Mouse (Mus musculus): Measurements from ENCODE around the gene Atp6v0e2.

Atp6v0e2 gene

GRCm38 (mm10) chr6:48540721-48541120, 3.3 kb downstream of the Atp6v0e2 start:
- no peak for DNase-seq (ENCODE audit: low spot score)

GRCm38 (mm10) chr6:48541560-48542450, 4.4 kb downstream of the Atp6v0e2 start:
- DNase-seq (ENCODE audit: low spot score), result no peak

DNA sequence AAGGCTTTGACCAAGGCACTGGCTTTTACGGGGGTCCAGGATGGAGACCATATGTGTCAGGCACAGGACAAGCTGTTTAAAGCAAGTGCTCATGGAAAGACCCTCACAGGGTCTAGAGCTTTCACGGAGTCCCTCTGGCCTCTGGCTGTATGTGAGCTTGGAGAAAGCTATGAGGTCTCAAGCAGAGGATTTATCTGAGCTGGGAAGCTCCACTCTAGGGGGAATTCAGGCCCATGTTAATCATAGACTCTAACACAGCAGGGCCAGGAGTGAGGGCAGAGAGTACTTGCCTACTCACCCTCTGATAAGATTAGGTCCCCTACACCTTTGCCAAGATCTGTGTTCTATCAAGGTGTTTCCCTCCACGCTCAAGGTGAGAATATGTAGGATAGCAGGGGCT, 5.2 kb downstream of the Atp6v0e2 start:
- no peak for DNase-seq (ENCODE audit: low spot score)

- DNase-seq (ENCODE audit: low spot score), result no peak
Observed at GRCm38 (mm10) chr6:48545251-48545650, 7.8 kb downstream of the Atp6v0e2 start.

DNA sequence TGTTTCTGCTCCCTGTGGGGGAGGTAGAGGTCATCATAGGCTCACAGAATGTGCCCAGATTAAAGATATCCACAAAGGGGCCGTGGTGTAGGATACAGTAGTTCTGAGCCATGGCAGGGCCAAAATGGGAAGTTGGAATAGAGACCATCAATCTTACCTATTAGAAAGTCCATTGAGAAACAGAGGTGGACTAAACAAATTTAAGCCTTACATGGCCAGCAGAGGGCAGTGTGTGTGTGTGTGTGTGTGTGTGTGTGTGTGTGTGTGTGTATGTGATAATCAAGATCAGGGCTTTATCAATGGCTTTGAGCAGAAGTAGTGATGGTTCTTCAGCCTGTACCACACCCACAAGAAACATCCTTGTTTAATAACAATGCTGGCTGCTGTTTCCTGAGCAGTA, 8.9 kb downstream of the Atp6v0e2 start:
- no peak for DNase-seq (ENCODE audit: low spot score)

- no peak for DNase-seq (ENCODE audit: low spot score)
Observed at GRCm38 (mm10) chr6:48546858-48547257, 9.4 kb downstream of the Atp6v0e2 start.

GRCm38 (mm10) chr6:48548314-48548713, 10.9 kb downstream of the Atp6v0e2 start:
- no peak for DNase-seq (ENCODE audit: low spot score)

DNA sequence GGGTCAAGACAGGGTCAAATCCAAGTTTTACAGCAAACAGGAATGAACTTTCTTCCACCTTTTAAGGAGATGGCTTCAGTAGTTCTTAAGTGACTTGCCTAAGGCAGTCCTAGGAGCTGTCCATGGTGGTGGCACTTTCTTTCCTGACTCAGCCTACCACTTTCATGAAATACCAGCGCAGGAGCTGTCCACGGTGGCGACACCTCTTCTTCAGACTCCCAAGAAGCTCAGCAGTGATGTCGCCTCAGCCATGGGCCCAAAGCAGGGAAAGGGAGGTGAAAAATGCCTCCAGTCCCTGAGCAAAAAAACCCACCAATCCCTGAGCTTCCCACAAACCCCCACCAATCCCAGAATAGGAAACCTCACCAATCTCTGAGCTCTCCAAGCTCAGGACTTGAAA, 15.5 kb downstream of the Atp6v0e2 start:
- no peak for DNase-seq (ENCODE audit: low spot score)

- DNase-seq (ENCODE audit: low spot score), result no peak
Observed at GRCm38 (mm10) chr6:48553819-48554218, 16.4 kb downstream of the Atp6v0e2 start.

DNA sequence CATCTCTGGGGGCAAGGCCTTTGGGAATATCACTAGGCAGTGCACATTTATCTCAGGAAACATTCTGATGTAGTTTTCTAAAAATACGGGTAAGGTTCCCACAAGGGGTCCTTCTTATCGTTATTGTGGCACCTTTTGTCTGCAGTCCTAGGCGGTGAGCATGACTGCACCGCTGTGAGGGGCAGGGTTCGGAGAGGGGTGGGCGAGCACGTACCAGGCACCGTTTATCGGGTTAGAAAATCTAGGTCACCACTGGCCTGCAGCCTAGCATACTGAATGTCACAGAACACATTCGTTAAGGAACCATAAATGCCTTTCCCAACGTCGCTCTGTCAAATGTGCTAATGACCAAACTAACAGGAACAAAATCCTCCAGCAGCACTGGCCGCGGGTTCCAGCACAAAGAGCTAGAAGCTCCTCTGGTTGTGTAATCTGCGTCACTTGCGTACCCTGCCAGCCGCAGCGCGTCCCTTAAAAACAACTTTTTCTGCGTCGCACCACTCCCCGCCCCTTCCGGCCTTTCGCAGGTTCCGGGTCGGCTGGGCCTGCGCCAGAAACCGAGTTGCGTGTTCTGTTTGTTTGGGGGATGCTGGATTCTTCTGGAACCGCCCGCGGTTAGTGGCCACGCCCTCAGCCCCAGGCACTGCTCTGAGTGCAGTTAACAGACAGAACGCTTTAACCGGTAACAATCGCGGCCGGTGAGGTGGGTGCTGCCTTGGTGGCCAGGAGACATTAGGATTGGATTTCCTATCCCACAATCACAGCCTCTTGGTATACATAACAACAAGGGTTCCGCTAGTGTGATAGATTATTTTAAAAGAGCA, 17.1 kb downstream of the Atp6v0e2 start, which contains the start of gene Lrrc61:
TSS of gene Lrrc61 (plus strand) at position 517 of the 824 bp plus-strand sequence.
- DNase-seq (ENCODE audit: low spot score), result peak; percentile 97

DNA sequence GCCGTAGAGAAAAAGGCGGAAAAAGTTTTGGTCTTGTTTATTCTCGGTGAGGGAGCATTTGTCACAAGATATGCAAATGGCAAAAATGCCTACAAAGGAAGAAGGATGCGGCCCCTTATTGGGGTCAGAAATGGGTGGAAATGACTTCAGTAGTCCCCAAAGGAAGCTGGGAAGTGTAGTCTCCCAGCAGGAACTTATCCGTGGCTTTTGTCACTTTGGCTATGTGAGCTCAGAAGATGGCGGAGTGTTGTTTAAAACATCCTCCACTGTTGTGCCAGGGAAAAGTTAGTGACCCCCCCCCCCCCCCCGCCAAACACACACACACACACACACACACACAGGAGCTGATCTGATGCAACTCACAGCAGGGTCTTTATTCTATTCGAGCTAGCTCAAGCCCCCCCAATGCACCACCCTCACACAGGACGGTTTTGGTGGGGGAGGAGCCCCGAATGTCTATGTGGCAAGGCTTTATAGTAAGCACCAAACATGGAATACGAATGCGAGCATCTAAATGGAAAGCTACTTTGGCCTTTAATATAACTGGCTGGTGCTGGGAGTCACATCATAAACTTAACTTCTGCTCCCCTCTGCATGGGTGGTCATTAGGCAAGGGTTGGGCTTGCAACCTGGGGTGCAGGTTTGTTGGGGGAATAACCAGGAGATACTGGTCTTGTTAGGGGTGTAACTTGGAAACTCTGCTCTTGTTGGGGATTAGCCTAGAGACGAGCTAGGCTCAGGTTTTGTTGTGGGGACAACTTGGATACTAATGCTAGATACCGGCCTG, 17.9 kb downstream of the Atp6v0e2 start:
- no peak for DNase-seq (ENCODE audit: low spot score)

- no peak for DNase-seq (ENCODE audit: low spot score)
Observed at GRCm38 (mm10) chr6:48555956-48556355, 18.5 kb downstream of the Atp6v0e2 start.

DNA sequence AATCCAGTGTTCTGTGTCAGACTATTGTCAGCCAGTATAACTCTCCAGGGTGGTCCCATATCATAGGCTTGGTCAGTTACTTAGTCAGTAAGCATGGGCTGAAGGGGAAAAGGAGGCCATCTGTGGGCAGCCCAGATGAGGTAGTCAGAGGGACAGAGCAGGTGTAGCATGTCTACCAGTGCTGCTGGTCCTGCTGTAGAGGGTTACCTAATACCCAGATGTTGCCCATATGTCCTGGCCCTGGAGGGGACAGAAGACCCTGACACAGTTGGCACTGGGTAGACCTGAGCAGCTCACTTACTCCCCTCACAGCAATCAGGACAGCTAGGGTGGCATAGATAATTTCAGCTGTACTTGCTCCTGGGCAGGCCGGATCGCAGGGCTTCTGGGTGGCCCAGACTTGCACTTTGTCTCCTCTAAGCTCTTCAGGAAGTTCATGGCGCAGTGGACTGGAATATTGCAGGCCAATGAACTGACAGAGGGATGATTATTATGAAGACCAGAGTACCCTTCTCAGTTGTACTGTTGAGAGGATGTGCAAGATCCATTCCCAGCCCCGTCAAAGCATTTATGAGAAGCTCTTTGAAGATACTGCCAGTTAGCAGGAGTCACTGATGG, 28.4 kb downstream of the Atp6v0e2 start:
- DNase-seq (ENCODE audit: low spot score), result no peak

- DNase-seq (ENCODE audit: low spot score), result no peak
Observed at GRCm38 (mm10) chr6:48566312-48566711, 28.9 kb downstream of the Atp6v0e2 start.

DNA sequence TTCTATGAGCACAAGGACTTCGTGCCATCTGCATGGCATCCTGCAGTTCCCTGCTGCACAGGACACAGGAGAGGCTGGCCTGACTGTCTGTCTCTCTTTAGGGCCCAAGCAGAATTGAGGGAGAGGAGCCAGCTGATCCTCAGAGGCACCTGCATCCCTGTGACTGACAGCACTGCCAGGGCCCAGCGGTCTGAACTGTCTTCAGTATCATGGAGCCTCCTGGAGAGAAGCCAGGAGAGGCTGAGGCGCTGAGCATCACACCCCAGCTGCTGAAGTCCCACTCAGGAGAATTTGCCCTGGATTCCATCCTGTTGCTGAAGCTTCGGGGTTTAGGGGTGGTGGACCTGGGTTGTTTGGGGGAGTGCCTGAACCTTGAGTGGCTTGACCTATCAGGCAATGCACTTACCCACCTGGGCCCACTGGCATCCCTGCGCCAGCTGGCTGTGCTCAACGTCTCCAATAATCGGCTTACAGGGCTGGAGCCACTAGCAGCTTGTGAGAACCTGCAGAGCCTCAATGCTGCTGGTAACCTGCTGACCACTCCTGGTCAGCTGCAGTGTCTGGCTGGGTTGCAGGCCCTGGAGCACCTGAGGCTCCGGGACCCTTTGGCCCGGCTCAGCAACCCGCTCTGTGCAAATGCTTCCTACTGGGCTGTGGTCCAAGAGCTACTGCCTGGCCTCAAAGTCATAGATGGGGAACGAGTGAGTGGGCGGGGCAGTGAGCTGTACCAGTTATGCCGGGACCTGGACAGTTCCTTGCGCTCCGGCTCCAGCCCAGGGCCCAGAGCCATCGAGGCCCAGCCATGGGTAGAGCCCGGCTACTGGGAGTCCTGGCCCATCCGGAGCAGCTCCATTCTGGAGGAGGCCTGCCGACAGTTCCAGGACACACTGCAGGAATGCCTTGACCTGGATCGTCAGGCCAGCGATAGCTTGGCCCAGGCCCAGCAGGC, 30.9 kb downstream of the Atp6v0e2 start:
- no peak for DNase-seq (ENCODE audit: low spot score)

- DNase-seq (ENCODE audit: low spot score), result no peak
Observed at GRCm38 (mm10) chr6:48569065-48569807, 31.8 kb downstream of the Atp6v0e2 start.

DNA sequence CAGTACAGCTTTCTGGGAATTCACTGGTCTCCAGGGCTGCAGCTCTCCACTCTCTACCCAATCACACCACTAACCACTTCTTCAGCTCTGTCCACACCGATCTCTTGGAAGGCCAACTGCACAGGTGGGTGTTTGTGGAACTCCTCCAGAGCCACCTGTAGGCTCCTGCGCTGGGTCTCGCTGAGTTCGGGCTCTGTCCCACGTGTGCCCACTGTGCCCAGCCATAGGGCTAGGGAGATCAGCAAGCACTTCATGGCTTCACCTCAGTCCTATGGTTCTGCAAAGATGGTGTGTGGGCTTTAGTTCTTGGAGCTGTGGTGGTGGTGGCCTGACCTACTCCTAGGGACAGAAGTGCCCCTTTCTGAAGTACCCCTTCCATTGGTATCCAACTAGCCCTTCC, 34.6 kb downstream of the Atp6v0e2 start:
- no peak for DNase-seq (ENCODE audit: low spot score)

GRCm38 (mm10) chr6:48572572-48573061, 35.2 kb downstream of the Atp6v0e2 start, which contains the start of gene Rarres2:
TSS of gene Rarres2 (minus strand) at chr6:48572789.
- DNase-seq (ENCODE audit: low spot score), result no peak

DNA sequence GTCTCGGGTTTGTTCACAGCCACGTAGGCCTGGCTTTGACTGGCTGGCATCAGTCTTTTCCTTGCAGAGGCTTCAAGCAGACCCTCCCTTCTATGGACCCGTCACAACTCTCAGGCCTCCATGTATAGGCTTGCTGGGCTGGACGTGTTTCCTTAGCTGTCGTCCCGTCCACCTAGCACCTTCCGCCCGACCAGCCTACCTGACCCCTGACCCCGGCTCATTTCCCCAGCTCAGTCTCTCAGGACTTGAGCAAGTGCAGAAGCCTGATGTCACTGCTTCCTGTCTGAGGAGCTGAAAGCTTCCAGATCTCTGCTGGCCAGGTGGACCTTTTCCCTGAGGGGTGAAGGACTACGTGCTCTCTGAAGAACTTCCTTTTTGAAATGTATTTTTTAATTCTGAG, 35.9 kb downstream of the Atp6v0e2 start:
- DNase-seq (ENCODE audit: low spot score), result no peak

GRCm38 (mm10) chr6:48573981-48574380, 36.6 kb downstream of the Atp6v0e2 start:
- DNase-seq (ENCODE audit: low spot score), result no peak

All from ovary, postnatal 10 days (tissue).